Mouse (Mus musculus) adrenal gland, adult 8-10 months (tissue): ENCODE data around the gene Mmp17. TPM values are rescaled to one million over a fixed set of nuclear protein-coding genes. Genes with fewer than 3 reads are reported as not detected.
"Not testable (repeated sequence)": the region's sequence is repeated elsewhere in the genome, so short reads cannot be mapped to it uniquely, and the experiment has no call there.

Source experiments
- DNase-seq: peaks from one replicate; pipeline ENCODE4 v3.0.0; 2022
- total RNA-seq, 4 experiments: library from RNA; stranded (reverse); gene quantifications; 2 replicates each; pipeline ENCODE4 v1.2.4; 2022

Mmp17 gene
- total RNA-seq, 4 experiments from 2014 or later: 0.70 to 1.7 (median 1.2) TPM

- no peak for DNase-seq
Observed at GRCm38 (mm10) chr5:129590915-129591314, 6.9 kb downstream of the Mmp17 start.

- peak; percentile 64 for DNase-seq
Observed at GRCm38 (mm10) chr5:129594116-129595114, 10.4 kb downstream of the Mmp17 start.

DNA sequence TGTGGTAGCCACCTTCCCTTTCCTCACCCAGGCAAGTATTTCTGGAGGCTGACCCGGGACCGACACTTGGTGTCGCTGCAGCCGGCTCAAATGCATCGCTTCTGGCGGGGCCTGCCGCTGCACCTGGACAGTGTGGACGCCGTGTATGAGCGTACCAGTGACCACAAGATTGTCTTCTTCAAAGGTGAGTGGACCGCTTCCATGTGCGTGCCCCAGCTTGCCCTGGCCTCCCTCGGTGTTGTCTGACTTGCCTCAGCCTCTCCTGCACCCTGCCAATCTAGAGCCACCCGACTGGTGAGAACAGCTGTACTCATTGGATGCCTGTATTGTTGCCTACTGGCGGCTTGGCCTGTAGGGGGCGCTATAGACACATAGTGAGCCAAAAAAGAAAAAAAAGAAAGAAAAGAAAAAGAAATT is 18.1 kb downstream of the Mmp17 start:
- DNase-seq: no peak

- no peak for DNase-seq
Observed at GRCm38 (mm10) chr5:129607476-129607875, 23.5 kb downstream of the Mmp17 start.

GRCm38 (mm10) chr5:129611060-129611459 is 27.1 kb downstream of the Mmp17 start:
- DNase-seq: peak; percentile 38

DNA sequence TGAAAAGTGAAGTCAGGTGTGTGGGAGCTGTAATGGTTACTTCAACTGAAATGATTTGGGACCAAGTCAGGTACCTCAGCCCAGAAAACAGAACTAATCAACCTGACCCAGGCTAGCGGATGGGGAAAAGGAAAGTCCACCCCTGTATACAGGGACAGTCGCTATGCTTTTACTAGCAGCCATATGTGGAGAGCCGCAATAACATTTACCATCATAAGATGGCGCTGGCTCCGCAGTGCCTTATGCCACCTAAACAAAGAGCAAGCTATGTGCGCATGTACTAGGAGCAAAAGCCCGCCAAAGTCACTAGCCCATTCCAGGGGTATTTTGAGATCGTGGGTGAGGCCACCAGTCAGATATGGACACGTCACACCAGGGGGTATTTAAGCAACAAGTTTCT is 36.6 kb downstream of the Mmp17 start:
- DNase-seq: not testable (repeated sequence)

DNA sequence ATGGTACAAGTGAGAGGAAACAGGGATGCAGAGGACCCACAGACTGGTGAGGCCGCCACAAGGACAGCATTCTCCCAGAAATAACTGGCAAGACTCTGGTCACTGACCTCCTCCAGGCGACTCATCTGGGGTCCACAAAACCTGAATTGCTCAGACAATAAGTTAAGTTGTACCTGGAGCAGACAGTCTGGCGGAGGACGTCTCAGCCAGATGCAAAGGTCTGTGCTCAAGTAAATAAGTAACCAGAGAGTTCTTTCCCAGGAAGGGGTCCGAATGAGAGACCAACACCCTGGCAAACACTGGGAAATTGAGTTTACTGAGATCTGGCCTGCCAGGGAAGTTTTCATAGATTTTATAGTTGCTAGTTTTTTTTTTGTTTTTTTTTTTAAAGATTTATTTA is 37.4 kb downstream of the Mmp17 start:
- no peak for DNase-seq

DNA sequence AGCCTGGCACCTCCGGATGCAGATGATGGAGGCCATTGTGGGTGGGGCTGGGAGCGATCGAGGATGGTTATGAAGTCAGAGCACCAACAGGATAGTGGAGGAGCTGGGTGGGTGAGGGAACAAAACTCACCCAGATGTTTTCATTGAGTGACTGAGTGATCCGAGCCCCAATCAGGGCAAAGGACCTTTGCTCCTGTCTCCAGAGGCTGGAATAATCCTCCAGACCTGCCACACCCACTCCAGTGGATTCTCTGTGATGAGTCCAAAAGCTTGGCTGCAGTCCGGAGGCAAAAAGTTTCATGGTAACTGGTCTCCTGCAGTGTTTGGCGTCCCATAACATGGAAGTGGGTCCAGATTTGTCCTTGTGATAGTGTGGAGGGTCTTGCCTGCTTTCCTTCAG is 42.1 kb downstream of the Mmp17 start:
- no peak for DNase-seq

- DNase-seq: not testable (repeated sequence)
Observed at GRCm38 (mm10) chr5:129626586-129626985, 42.6 kb downstream of the Mmp17 start.

DNA sequence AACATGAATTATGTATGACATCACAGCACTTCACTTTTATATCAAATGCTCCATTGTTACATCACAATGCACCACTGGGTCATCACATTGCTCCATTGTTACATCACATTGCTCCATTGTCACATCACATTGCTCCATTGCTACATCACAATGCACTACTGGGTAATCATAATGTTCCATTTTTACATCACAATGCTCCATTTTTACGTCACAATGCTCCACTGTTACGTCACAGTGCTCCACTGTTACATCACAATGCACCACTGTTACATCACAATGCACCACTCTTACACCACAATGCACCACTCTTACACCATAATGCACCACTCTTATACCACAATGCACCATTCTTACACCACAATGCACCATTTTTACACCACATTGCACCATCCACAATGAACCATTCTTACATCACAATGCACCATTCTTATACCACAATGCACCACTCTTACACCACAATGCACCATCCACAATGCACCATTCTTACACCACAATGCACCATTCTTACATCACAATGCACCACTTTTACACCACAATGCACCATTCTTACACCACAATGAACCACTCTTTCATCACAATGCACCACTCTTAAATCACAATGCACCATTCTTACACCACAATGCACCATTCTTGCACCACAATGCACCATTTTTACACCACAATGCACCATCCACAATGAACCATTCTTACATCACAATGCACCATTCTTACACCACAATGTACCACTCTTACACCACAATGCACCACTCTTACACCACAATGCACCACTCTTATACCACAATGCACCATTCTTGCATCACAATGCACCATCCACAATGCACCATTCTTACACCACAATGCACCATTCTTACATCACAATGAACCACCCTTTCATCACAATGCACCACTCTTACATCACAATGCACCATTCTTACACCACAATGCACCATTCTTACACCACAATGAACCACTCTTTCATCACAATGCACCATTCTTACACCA is 48.6 kb downstream of the Mmp17 start:
- DNase-seq: not testable (repeated sequence)

- DNase-seq: no peak
Observed at GRCm38 (mm10) chr5:129650858-129651257, 66.9 kb downstream of the Mmp17 start.

- no peak for DNase-seq
Observed at GRCm38 (mm10) chr5:129657016-129657415, 73.0 kb downstream of the Mmp17 start.

DNA sequence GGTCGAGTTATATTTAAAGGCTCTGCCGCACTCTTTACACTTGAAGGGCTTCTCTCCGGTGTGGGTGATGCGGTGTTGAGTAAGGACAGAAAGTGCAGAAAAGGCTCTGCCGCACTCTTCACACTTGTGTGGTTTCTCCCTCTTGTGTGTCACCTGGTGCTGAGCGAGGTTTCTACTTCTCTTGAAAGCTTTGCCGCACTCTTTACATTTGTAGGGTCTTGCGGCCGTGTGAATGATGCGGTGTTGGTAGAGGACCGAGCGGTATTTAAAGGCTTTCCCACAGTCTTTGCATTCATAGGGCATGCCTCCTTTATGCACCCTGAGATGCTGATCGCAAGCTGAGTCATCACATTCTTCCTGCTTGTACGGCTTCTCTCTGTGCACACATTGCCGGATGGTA is 74.0 kb downstream of the Mmp17 start:
- DNase-seq: no peak

Other genes with a start within 250 kb of the Mmp17 start
- gene Sfswap, start 82.9 kb upstream of the Mmp17 start, total RNA-seq: 100 to 1,000 TPM in 1 of 4 experiments, 10 to 100 TPM in 3; 46.9 to 101 (median 65.6) TPM
- gene Zfp11, start 85.9 kb downstream of the Mmp17 start, total RNA-seq: 1 to 10 TPM; 3.4 to 5.2 (median 4.1) TPM
- not detected for gene Sept14, start 124.3 kb downstream of the Mmp17 start, total RNA-seq
- 100 to 1,000 TPM in 1 of 4 experiments, 10 to 100 TPM in 3; 88.6 to 111 (median 90.3) TPM for gene Mrps17, start 131.3 kb downstream of the Mmp17 start, total RNA-seq
- gene Nipsnap2, start 140.9 kb downstream of the Mmp17 start, total RNA-seq: 100 to 1,000 TPM; 133 to 158 (median 149) TPM
- 10 to 100 TPM; 19.7 to 25.4 (median 22.5) TPM for gene Psph, start 203.3 kb downstream of the Mmp17 start, total RNA-seq